Mouse (Mus musculus) monocyte, adult 2 months (primary cell): Measurements from ENCODE around the gene Spata2l.
"Not testable (repeated sequence)": the region's sequence is repeated elsewhere in the genome, so short reads cannot be mapped to it uniquely, and the experiment has no call there.

Source experiments
- DNase-seq, 2 experiments: peaks; one replicate each; pipeline ENCODE4 v3.0.0; 2022; ENCODE audit warnings: low spot score in 2 of 2, low read depth in 1 of 2

Spata2l gene

GRCm38 (mm10) chr8:123235520-123236497 is at the start of gene Spata2l:
Gene Spata2l, minus strand, starts transcription at chr8:123236233.
- peak; percentile 14 to 60 for DNase-seq

GRCm38 (mm10) chr8:123284493-123284892 is 48.5 kb upstream of the Spata2l start:
- DNase-seq = no peak

GRCm38 (mm10) chr8:123283991-123284390 is 48.0 kb upstream of the Spata2l start:
- DNase-seq = no peak

- DNase-seq = peak in 1 of 2 experiments; percentile 24
These were observed 47.0 kb upstream of the Spata2l start for GRCm38 (mm10) chr8:123282994-123283393.

- peak in 1 of 2 experiments; percentile 13 for DNase-seq
These were observed 44.5 kb upstream of the Spata2l start for GRCm38 (mm10) chr8:123280302-123281094.

- no peak for DNase-seq
These were observed 43.8 kb upstream of the Spata2l start for GRCm38 (mm10) chr8:123279828-123280227.

GRCm38 (mm10) chr8:123278445-123278844 is 42.4 kb upstream of the Spata2l start:
- no peak for DNase-seq

GRCm38 (mm10) chr8:123275096-123275495 is 39.1 kb upstream of the Spata2l start:
- DNase-seq = no peak

GRCm38 (mm10) chr8:123274447-123274846 is 38.4 kb upstream of the Spata2l start:
- DNase-seq = no peak

- no peak for DNase-seq
These were observed 35.9 kb upstream of the Spata2l start for GRCm38 (mm10) chr8:123271901-123272300.

- no peak for DNase-seq
These were observed 35.1 kb upstream of the Spata2l start for GRCm38 (mm10) chr8:123271147-123271546.

GRCm38 (mm10) chr8:123267926-123268656 is 32.1 kb upstream of the Spata2l start:
- no peak for DNase-seq

GRCm38 (mm10) chr8:123257593-123257992 is 21.6 kb upstream of the Spata2l start:
- DNase-seq = not testable (repeated sequence)

GRCm38 (mm10) chr8:123257114-123257513 is 21.1 kb upstream of the Spata2l start:
- DNase-seq = no peak

- DNase-seq = no peak
These were observed 19.1 kb upstream of the Spata2l start for GRCm38 (mm10) chr8:123255170-123255569.

- peak in 1 of 2 experiments; percentile 66 for DNase-seq
These were observed 18.3 kb upstream of the Spata2l start, which contains the start of the genes Zfp276 and Vps9d1 for GRCm38 (mm10) chr8:123254099-123254885. Gene Zfp276, plus strand, starts transcription at chr8:123254195. Gene Vps9d1, minus strand, starts transcription at chr8:123254348.

GRCm38 (mm10) chr8:123253451-123254098 is 17.5 kb upstream of the Spata2l start:
- DNase-seq = no peak

- no peak for DNase-seq
These were observed 16.9 kb upstream of the Spata2l start for GRCm38 (mm10) chr8:123252925-123253324.

GRCm38 (mm10) chr8:123250940-123251339 is 14.9 kb upstream of the Spata2l start:
- DNase-seq = no peak

GRCm38 (mm10) chr8:123248596-123248995 is 12.6 kb upstream of the Spata2l start:
- DNase-seq = peak; percentile 17 to 48
